Mouse (Mus musculus) frontal cortex, postnatal 36 days (tissue): ENCODE data around the gene Ppfibp2.
A peak's percentile ranks its signal among the peaks of the same experiment; 100 is the strongest.

Experiments used
- DNase-seq, 2 experiments: peaks; one replicate each; pipeline ENCODE4 v3.0.0; 2022; ENCODE audit warnings: low spot score in 2 of 2

The Ppfibp2 gene

DNA sequence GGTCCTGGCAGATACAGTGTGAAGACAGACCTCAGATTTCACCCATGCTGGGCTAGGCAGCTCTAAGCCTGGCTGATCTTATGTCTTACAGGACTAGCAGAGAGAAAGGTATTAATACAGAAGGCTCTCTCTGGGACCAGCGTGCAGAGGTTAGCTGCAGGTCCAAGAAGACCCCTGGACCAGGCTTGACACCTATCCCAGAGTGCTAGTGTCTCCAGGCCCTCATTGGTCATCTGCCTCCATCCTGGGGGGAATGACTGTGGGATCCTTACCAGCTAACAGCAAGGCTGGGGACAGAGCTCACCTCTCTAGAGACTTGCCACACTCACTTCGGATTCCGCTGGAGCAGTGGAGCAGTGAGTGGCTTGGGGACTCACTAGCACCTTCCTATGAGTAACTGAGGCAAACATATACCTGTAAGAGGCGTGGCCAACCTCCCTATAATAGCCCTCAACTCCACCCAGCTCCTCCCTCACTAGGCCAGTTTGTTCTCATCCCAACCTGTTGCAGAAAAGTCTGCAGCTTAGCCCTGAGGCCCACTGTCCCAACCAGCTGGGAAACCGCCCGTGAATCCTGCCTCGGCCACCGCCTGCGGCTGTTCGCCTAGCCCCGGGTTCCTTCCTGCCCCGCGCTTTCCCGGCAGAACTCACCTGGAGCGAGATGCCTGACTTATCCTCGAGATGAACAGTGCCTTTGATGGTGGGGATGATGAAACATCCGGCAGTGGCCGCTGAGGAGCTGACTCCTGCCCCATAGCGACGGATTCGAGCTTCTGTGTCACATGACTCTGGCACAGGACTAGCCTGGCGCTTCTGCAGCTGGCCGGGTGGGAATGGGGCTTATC, 162.5 kb downstream of the Ppfibp2 start, which contains the start of gene Cyb5r2:
Gene Cyb5r2 (minus strand): TSS at position 725 of the 844 bp plus-strand sequence.
- DNase-seq: peak in 1 of 2 experiments; percentile 20

GRCm38 (mm10) chr7:107770812-107771211, 175.8 kb downstream of the Ppfibp2 start:
- no peak for DNase-seq

GRCm38 (mm10) chr7:107778216-107778615, 183.2 kb downstream of the Ppfibp2 start:
- no peak for DNase-seq

- DNase-seq: peak in 1 of 2 experiments; percentile 24
These were observed 184.6 kb downstream of the Ppfibp2 start for GRCm38 (mm10) chr7:107779611-107780010.

- DNase-seq: peak in 1 of 2 experiments; percentile 45
These were observed 193.1 kb downstream of the Ppfibp2 start for GRCm38 (mm10) chr7:107787977-107788620.

DNA sequence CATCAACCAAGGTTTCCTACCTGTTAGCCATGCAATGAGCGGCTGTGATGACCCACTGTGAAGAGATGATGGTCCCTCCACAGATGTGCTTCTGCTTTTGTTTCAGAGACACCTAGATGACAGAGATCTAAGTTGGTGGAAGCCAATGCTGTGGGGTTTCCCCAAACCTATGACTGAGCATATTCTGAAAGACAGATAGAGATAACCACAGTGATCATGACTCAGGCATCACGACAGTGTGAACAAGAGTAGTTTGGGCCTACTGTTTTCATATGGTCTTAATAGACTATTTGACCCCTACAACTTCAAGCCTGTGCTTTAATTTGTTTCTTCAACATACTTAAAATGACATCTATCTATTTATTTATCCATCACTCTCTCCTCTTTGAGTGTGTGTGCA, 201.5 kb downstream of the Ppfibp2 start:
- no peak for DNase-seq
